Mouse (Mus musculus): ENCODE data around the gene H2-D1. TPM values are rescaled to one million over a fixed set of nuclear protein-coding genes. Genes with fewer than 3 reads are reported as not detected.
A peak's percentile ranks its signal among the peaks of the same experiment; 100 is the strongest.
"Not testable (repeated sequence)": the region's sequence is repeated elsewhere in the genome, so short reads cannot be mapped to it uniquely, and the experiment has no call there.

The H2-D1 gene
- polyA plus RNA-seq, 1 experiment from 2014 or later = 45.9 TPM

DNA sequence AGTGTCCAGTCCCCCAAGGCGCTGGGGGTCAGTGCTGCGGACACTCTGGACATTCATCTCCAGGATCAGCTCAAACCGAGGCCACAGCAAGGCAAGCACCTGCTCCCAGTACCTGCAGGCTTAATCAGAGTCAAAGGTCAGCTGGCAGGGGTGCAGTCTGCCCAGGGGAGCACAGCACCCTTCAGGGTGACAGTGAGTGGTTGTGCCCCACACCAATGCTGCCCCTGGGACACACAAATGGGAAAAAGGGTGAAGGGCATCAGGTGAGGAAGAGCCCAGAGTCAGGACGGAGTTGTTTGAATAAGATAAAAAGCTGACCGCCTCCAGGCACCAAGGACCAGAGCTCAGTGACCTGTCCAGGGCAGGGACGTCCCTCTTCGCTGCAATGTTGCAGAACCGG lies 42.4 kb downstream of the H2-D1 start:
- H3K4me3 ChIP-seq (ENCODE audit: low read depth, low read length); H3K9ac ChIP-seq (ENCODE audit: low read length); H3K27me3 ChIP-seq (ENCODE audit: control insufficient read depth, insufficient read depth, low read length); H3K36me3 ChIP-seq (ENCODE audit: control insufficient read depth, insufficient read depth, low read length); H3K4me1 ChIP-seq (ENCODE audit: control insufficient read depth, insufficient read depth, low read length); H3K4me2 ChIP-seq; H3K9me3 ChIP-seq (ENCODE audit: control insufficient read depth, low read length); DNase-seq (ENCODE audit: low spot score, missing footprints); H3K27ac ChIP-seq (ENCODE audit: low read depth, low read length); ATAC-seq (ENCODE audit: low FRiP score): not testable (repeated sequence)
- WGBS = 85% methylated on average over 8 of the region's 8 CpGs

Small RNAs within 50 kb of the gene (microRNA-seq; reads per million reads assigned to microRNA genes)
- 5.1 reads per million, percentile 23 among the genes with 10 or more reads in this experiment for gene Mir6975
- 2.3 reads per million, percentile 6 among the genes with 10 or more reads in this experiment for gene Mir8094

Other genes with a start within 250 kb of the H2-D1 start
- gene Vwa7, start 246.2 kb upstream of the H2-D1 start, polyA plus RNA-seq (2014; fragmentation: Nextera tagmentation; extraction: Ambion mirVana) = 0.07 TPM in 1 of 2 replicates, not detected in the other
- 5.3 and 7.3 TPM in 2 replicates for gene Sapcd1, start 234.7 kb upstream of the H2-D1 start, polyA plus RNA-seq (2014; fragmentation: Nextera tagmentation; extraction: Ambion mirVana)
- gene Msh5, start 216.0 kb upstream of the H2-D1 start, polyA plus RNA-seq (2014; fragmentation: Nextera tagmentation; extraction: Ambion mirVana) = 5.0 and 5.2 TPM in 2 replicates
- 73.8 and 83.9 TPM in 2 replicates for gene Clic1, start 212.8 kb upstream of the H2-D1 start, polyA plus RNA-seq (2014; fragmentation: Nextera tagmentation; extraction: Ambion mirVana)
- gene Ddah2, start 203.7 kb upstream of the H2-D1 start, polyA plus RNA-seq (2014; fragmentation: Nextera tagmentation; extraction: Ambion mirVana) = 614 and 653 TPM in 2 replicates
- not detected in 2 replicates for gene Ly6g6c, start 197.3 kb upstream of the H2-D1 start, polyA plus RNA-seq (2014; fragmentation: Nextera tagmentation; extraction: Ambion mirVana)
- 0.76 and 0.89 TPM in 2 replicates for gene Mpig6b, start 196.5 kb upstream of the H2-D1 start, polyA plus RNA-seq (2014; fragmentation: Nextera tagmentation; extraction: Ambion mirVana)
- gene Ly6g6e, start 185.8 kb upstream of the H2-D1 start, polyA plus RNA-seq (2014; fragmentation: Nextera tagmentation; extraction: Ambion mirVana) = not detected in 2 replicates
- 0.97 and 1.5 TPM in 2 replicates for gene Ly6g6d, start 184.7 kb upstream of the H2-D1 start, polyA plus RNA-seq (2014; fragmentation: Nextera tagmentation; extraction: Ambion mirVana)
- gene Ly6g6f, start 177.1 kb upstream of the H2-D1 start, polyA plus RNA-seq (2014; fragmentation: Nextera tagmentation; extraction: Ambion mirVana) = 0.28 and 0.74 TPM in 2 replicates
- gene Abhd16a, start 173.5 kb upstream of the H2-D1 start, polyA plus RNA-seq (2014; fragmentation: Nextera tagmentation; extraction: Ambion mirVana) = 40.5 and 45.2 TPM in 2 replicates
- gene Ly6g5c, start 154.5 kb upstream of the H2-D1 start, polyA plus RNA-seq (2014; fragmentation: Nextera tagmentation; extraction: Ambion mirVana) = not detected in 2 replicates
- gene Ly6g5b, start 147.3 kb upstream of the H2-D1 start, polyA plus RNA-seq (2014; fragmentation: Nextera tagmentation; extraction: Ambion mirVana) = 0.86 and 1.2 TPM in 2 replicates
- gene Gpank1, start 141.3 kb upstream of the H2-D1 start, polyA plus RNA-seq (2014; fragmentation: Nextera tagmentation; extraction: Ambion mirVana) = 24.4 and 26.3 TPM in 2 replicates
- gene Csnk2b, start 140.7 kb upstream of the H2-D1 start, polyA plus RNA-seq (2014; fragmentation: Nextera tagmentation; extraction: Ambion mirVana) = 293 and 299 TPM in 2 replicates
- 7.1 and 8.1 TPM in 2 replicates for gene D17H6S53E, start 136.4 kb upstream of the H2-D1 start, polyA plus RNA-seq (2014; fragmentation: Nextera tagmentation; extraction: Ambion mirVana)
- gene Apom, start 130.7 kb upstream of the H2-D1 start, polyA plus RNA-seq (2014; fragmentation: Nextera tagmentation; extraction: Ambion mirVana) = 0.37 and 0.45 TPM in 2 replicates
- 96.0 and 104 TPM in 2 replicates for gene Bag6, start 127.6 kb upstream of the H2-D1 start, polyA plus RNA-seq (2014; fragmentation: Nextera tagmentation; extraction: Ambion mirVana)
- gene Prrc2a, start 97.8 kb upstream of the H2-D1 start, polyA plus RNA-seq (2014; fragmentation: Nextera tagmentation; extraction: Ambion mirVana) = 138 and 153 TPM in 2 replicates
- gene Aif1, start 86.7 kb upstream of the H2-D1 start, polyA plus RNA-seq (2014; fragmentation: Nextera tagmentation; extraction: Ambion mirVana) = 7.8 and 8.4 TPM in 2 replicates
- gene Lst1, start 74.3 kb upstream of the H2-D1 start, polyA plus RNA-seq (2014; fragmentation: Nextera tagmentation; extraction: Ambion mirVana) = 7.8 and 10.2 TPM in 2 replicates
- 0.41 TPM in 1 of 2 replicates, not detected in the other for gene Ltb, start 68.3 kb upstream of the H2-D1 start, polyA plus RNA-seq (2014; fragmentation: Nextera tagmentation; extraction: Ambion mirVana)
- gene Tnf, start 60.7 kb upstream of the H2-D1 start, polyA plus RNA-seq (2014; fragmentation: Nextera tagmentation; extraction: Ambion mirVana) = 0.26 TPM in 1 of 2 replicates, not detected in the other
- gene Lta, start 57.4 kb upstream of the H2-D1 start, polyA plus RNA-seq (2014; fragmentation: Nextera tagmentation; extraction: Ambion mirVana) = not detected in 2 replicates
- not detected in 2 replicates for gene Gm16181, start 41.9 kb upstream of the H2-D1 start, polyA plus RNA-seq (2014; fragmentation: Nextera tagmentation; extraction: Ambion mirVana)
- 17.0 and 17.8 TPM in 2 replicates for gene Atp6v1g2, start 29.1 kb upstream of the H2-D1 start, polyA plus RNA-seq (2014; fragmentation: Nextera tagmentation; extraction: Ambion mirVana)
- gene Nfkbil1, start 26.9 kb upstream of the H2-D1 start, polyA plus RNA-seq (2014; fragmentation: Nextera tagmentation; extraction: Ambion mirVana) = 3.3 and 4.4 TPM in 2 replicates
- gene Ddx39b, start 21.0 kb upstream of the H2-D1 start, polyA plus RNA-seq (2014; fragmentation: Nextera tagmentation; extraction: Ambion mirVana) = 649 and 657 TPM in 2 replicates
- gene H2-Q1, start 57.7 kb downstream of the H2-D1 start, polyA plus RNA-seq (2014; fragmentation: Nextera tagmentation; extraction: Ambion mirVana) = not detected in 2 replicates
- gene H2-Q2, start 79.5 kb downstream of the H2-D1 start, polyA plus RNA-seq (2014; fragmentation: Nextera tagmentation; extraction: Ambion mirVana) = 0.22 and 0.34 TPM in 2 replicates
- gene H2-Q4, start 116.9 kb downstream of the H2-D1 start, polyA plus RNA-seq (2014; fragmentation: Nextera tagmentation; extraction: Ambion mirVana) = 1.9 and 2.5 TPM in 2 replicates
- gene H2-Q6, start 162.1 kb downstream of the H2-D1 start, polyA plus RNA-seq (2014; fragmentation: Nextera tagmentation; extraction: Ambion mirVana) = 0.33 and 0.93 TPM in 2 replicates
- 9.3 and 10.0 TPM in 2 replicates for gene H2-Q7, start 176.4 kb downstream of the H2-D1 start, polyA plus RNA-seq (2014; fragmentation: Nextera tagmentation; extraction: Ambion mirVana)
- gene H2-Q10, start 207.4 kb downstream of the H2-D1 start, polyA plus RNA-seq (2014; fragmentation: Nextera tagmentation; extraction: Ambion mirVana) = 0.11 and 0.12 TPM in 2 replicates
- not detected in 2 replicates for gene Pou5f1, start 243.3 kb downstream of the H2-D1 start, polyA plus RNA-seq (2014; fragmentation: Nextera tagmentation; extraction: Ambion mirVana)

All from midbrain, embryonic 11.5 days (tissue).